Mouse (Mus musculus): Measurements from ENCODE around the gene H3f3b. TPM values are rescaled to one million over a fixed set of nuclear protein-coding genes. Genes with fewer than 3 reads are reported as not detected.

Gene H3f3b
- polyA plus RNA-seq, 1 experiment from 2014 or later = 1,937 TPM

- no peak for ATAC-seq (ENCODE audit: low read depth)
- Histone ChIP-seq H3K36me3 (ENCODE audit: control insufficient read depth, insufficient read depth, low read length) (peaks cover 10% of the 10 kb centered on the region), H3K4me3 (ENCODE audit: low read length) (no peak overlapping the region), H3K4me1 (replicated peaks; ENCODE audit: control insufficient read depth, insufficient read depth, low read length) (peaks cover 22% of the 10 kb centered on the region), H3K4me2 (ENCODE audit: low read depth, low read length) (no peak overlapping the region), H3K9ac (ENCODE audit: low read length) (no peak overlapping the region), H3K27me3 (ENCODE audit: control insufficient read depth, insufficient read depth, low read depth, low read length) (no peaks in the 10 kb centered on the region), H3K9me3 (ENCODE audit: control insufficient read depth, low read length) (no peaks in the 10 kb centered on the region), H3K27ac (ENCODE audit: low read length) (no peak overlapping the region)
- 82% methylated on average over 11 of the region's 11 CpGs for WGBS
Observed at GRCm38 (mm10) chr11:116008411-116008810, 19.4 kb downstream of the H3f3b start.

- no peak for ATAC-seq (ENCODE audit: low read depth)
- no peak overlapping the region for H3K27ac ChIP-seq (ENCODE audit: low read length)
- peaks cover 10% of the 10 kb centered on the region for H3K36me3 ChIP-seq (ENCODE audit: control insufficient read depth, insufficient read depth, low read length)
- no peak overlapping the region for H3K4me2 ChIP-seq (ENCODE audit: low read depth, low read length)
- no peak overlapping the region for H3K4me3 ChIP-seq (ENCODE audit: low read length)
- peaks cover 16% of the 10 kb centered on the region for H3K4me1 ChIP-seq (replicated peaks; ENCODE audit: control insufficient read depth, insufficient read depth, low read length)
- H3K9me3 ChIP-seq (ENCODE audit: control insufficient read depth, low read length) = peaks cover 3% of the 10 kb centered on the region; the same call in 1 of the 2 replicates
- no peak overlapping the region for H3K9ac ChIP-seq (ENCODE audit: low read length)
- no peaks in the 10 kb centered on the region for H3K27me3 ChIP-seq (ENCODE audit: control insufficient read depth, insufficient read depth, low read depth, low read length)
- 84% methylated on average over 28 of the region's 28 CpGs for WGBS
Observed at GRCm38 (mm10) chr11:116007095-116007850, 20.5 kb downstream of the H3f3b start.

DNA sequence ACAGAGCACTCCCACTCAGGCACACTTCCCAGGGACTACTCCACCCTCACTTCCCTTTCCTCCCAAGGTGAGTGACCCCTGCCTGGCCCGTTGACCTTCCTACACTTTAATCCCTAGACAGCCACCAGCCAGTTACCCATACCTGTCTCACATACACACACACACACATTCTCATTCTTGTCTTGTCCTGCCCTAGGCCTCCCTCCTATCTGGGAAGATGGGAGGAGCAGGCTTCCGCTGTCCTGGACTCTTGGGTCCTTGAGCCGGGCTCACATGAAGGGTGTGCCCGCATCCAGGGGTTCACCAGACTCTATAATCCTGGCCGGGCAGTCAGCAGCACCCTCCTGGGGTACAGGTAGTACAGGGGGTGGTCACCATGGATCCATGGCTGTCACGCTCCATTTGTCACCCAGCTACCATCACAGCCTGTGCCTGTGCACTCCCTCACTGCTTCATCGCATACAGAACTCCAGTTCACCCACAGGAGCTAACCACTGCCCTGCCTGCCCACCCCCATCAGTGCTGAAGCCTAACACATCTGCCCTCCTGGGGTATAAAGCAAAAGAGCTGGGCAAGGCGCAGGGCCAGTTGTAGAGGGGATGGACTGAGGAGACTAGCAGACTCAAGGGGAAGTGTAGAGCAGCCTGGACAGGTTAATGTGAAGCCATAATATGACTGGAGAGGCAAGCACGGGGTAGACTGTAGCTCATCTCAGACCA, 21.9 kb downstream of the H3f3b start:
- H3K4me2 ChIP-seq (ENCODE audit: low read depth, low read length) = peak overlapping the region; percentile 76
- peaks cover 13% of the 10 kb centered on the region for H3K4me1 ChIP-seq (replicated peaks; ENCODE audit: control insufficient read depth, insufficient read depth, low read length)
- 67% methylated on average over 9 of the region's 9 CpGs for WGBS
- H3K27me3 ChIP-seq (ENCODE audit: control insufficient read depth, insufficient read depth, low read depth, low read length) = no peaks in the 10 kb centered on the region
- ATAC-seq (ENCODE audit: low read depth) = no peak
- no peak overlapping the region; the same call in 1 of the 2 replicates for H3K27ac ChIP-seq (ENCODE audit: low read length)
- H3K9ac ChIP-seq (ENCODE audit: low read length) = peak overlapping the region; percentile 73
- peak overlapping the region; percentile 43 for H3K4me3 ChIP-seq (ENCODE audit: low read length)
- peaks cover 3% of the 10 kb centered on the region; the same call in 1 of the 2 replicates for H3K9me3 ChIP-seq (ENCODE audit: control insufficient read depth, low read length)
- H3K36me3 ChIP-seq (ENCODE audit: control insufficient read depth, insufficient read depth, low read length) = peaks cover 10% of the 10 kb centered on the region

DNA sequence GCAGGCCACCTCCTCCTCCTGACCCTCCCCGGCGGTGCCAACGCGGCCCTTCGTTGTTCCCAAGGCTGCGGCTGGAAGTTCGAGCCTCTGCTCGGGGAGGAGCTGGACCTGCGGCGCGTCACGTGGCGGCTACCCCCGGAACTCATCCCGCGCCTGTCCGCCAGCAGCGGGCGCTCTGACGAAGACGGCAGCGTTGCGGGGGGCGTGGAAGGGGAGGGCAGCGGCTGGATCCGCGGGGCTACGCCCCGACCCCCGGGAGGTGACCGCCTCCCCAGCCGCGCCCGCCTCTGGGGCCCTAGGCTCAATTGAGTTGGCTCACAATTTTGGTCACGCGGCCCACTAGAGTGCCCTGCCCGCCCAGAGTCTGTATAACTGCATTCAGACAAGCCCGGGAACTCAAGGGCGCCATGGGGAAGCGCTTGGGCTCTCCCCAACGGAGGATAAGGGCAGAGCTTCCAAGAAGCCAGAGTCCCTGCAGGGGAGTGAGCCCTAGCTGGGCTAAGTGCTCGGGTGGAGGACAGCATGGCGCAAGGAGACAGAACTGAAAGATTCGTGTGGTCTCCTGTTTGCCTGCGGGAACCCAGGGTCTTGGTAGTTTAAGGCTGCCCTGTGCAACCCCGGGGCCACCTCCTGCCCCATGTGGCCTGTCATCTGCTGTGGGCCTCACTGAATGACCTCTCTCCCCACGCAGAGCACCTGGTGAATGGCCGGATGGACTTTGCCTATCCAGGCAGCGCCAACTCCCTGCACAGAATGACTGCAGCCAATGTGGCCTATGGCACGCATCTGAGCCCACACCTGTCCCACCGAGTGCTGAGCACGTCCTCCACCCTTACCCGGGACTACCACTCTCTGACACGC, 22.7 kb downstream of the H3f3b start:
- Histone ChIP-seq H3K9me3 (ENCODE audit: control insufficient read depth, low read length) (peaks cover 3% of the 10 kb centered on the region; the same call in 1 of the 2 replicates), H3K4me2 (ENCODE audit: low read depth, low read length) (peak overlapping the region; percentile 76), H3K27ac (ENCODE audit: low read length) (peak overlapping the region; percentile 84), H3K9ac (ENCODE audit: low read length) (peak overlapping the region; percentile 73), H3K36me3 (ENCODE audit: control insufficient read depth, insufficient read depth, low read length) (peaks cover 9% of the 10 kb centered on the region), H3K27me3 (ENCODE audit: control insufficient read depth, insufficient read depth, low read depth, low read length) (peaks cover 3% of the 10 kb centered on the region; the same call in 1 of the 2 replicates), H3K4me1 (replicated peaks; ENCODE audit: control insufficient read depth, insufficient read depth, low read length) (peaks cover 13% of the 10 kb centered on the region), H3K4me3 (ENCODE audit: low read length) (peak overlapping the region; percentile 43)
- 2% methylated on average over 54 of the region's 54 CpGs for WGBS
- ATAC-seq (ENCODE audit: low read depth) = peak; percentile 93

GRCm38 (mm10) chr11:116004186-116004823, 23.5 kb downstream of the H3f3b start:
- 27% methylated on average over 8 of the region's 8 CpGs for WGBS
- ATAC-seq (ENCODE audit: low read depth) = no peak
- peaks cover 13% of the 10 kb centered on the region for H3K4me1 ChIP-seq (replicated peaks; ENCODE audit: control insufficient read depth, insufficient read depth, low read length)
- peak overlapping the region; percentile 73 for H3K9ac ChIP-seq (ENCODE audit: low read length)
- H3K27me3 ChIP-seq (ENCODE audit: control insufficient read depth, insufficient read depth, low read depth, low read length) = peaks cover 4% of the 10 kb centered on the region; the same call in 1 of the 2 replicates
- H3K36me3 ChIP-seq (ENCODE audit: control insufficient read depth, insufficient read depth, low read length) = peaks cover 6% of the 10 kb centered on the region
- peak overlapping the region; percentile 43 for H3K4me3 ChIP-seq (ENCODE audit: low read length)
- peak overlapping the region; percentile 76 for H3K4me2 ChIP-seq (ENCODE audit: low read depth, low read length)
- H3K27ac ChIP-seq (ENCODE audit: low read length) = peak overlapping the region; percentile 84
- H3K9me3 ChIP-seq (ENCODE audit: control insufficient read depth, low read length) = peaks cover 3% of the 10 kb centered on the region; the same call in 1 of the 2 replicates

- no peak for ATAC-seq (ENCODE audit: low read depth)
- H3K4me3 ChIP-seq (ENCODE audit: low read length) = no peak overlapping the region
Observed at GRCm38 (mm10) chr11:116002894-116003293, 24.9 kb downstream of the H3f3b start.

DNA sequence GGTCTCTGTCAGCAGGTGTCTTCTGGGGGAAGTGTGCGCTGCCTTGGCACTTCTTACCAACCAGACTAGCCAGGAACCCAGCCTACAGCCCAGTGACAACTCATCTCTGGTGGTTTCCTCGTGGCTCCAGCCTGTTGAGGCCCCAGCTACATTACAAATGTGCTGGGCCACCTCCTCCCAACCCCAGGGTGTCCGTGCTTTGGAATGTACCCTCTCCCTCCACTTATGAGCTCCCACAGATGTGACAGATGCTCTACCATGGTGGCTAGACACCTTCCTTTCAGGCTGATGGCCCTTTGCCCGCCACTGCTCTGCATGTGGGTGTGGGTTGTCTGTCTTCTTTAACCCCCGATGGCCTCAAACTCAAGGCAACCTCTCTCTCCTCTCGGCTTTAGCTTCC, 26.0 kb downstream of the H3f3b start:
- ATAC-seq (ENCODE audit: low read depth) = no peak
- Histone ChIP-seq H3K27ac (ENCODE audit: low read length) (no peak overlapping the region), H3K4me3 (ENCODE audit: low read length) (no peak overlapping the region), H3K27me3 (ENCODE audit: control insufficient read depth, insufficient read depth, low read depth, low read length) (peaks cover 4% of the 10 kb centered on the region; the same call in 1 of the 2 replicates), H3K9ac (ENCODE audit: low read length) (no peak overlapping the region), H3K4me1 (replicated peaks; ENCODE audit: control insufficient read depth, insufficient read depth, low read length) (peaks cover 13% of the 10 kb centered on the region), H3K4me2 (ENCODE audit: low read depth, low read length) (no peak overlapping the region), H3K36me3 (ENCODE audit: control insufficient read depth, insufficient read depth, low read length) (no peaks in the 10 kb centered on the region; the same call in 1 of the 2 replicates), H3K9me3 (ENCODE audit: control insufficient read depth, low read length) (peaks cover 3% of the 10 kb centered on the region; the same call in 1 of the 2 replicates)
- 61% methylated on average over 6 of the region's 6 CpGs for WGBS

More at GRCm38 (mm10) chr11:116002894-116003293, 24.9 kb downstream of the H3f3b start:
- 76% methylated on average over 3 of the region's 3 CpGs for WGBS
- H3K9ac ChIP-seq (ENCODE audit: low read length) = no peak overlapping the region
- no peak overlapping the region for H3K27ac ChIP-seq (ENCODE audit: low read length)
- no peak overlapping the region for H3K4me2 ChIP-seq (ENCODE audit: low read depth, low read length)
- peaks cover 3% of the 10 kb centered on the region; the same call in 1 of the 2 replicates for H3K9me3 ChIP-seq (ENCODE audit: control insufficient read depth, low read length)
- H3K27me3 ChIP-seq (ENCODE audit: control insufficient read depth, insufficient read depth, low read depth, low read length) = peaks cover 4% of the 10 kb centered on the region; the same call in 1 of the 2 replicates
- peaks cover 4% of the 10 kb centered on the region for H3K36me3 ChIP-seq (ENCODE audit: control insufficient read depth, insufficient read depth, low read length)
- peaks cover 13% of the 10 kb centered on the region for H3K4me1 ChIP-seq (replicated peaks; ENCODE audit: control insufficient read depth, insufficient read depth, low read length)

- Histone ChIP-seq H3K36me3 (ENCODE audit: control insufficient read depth, insufficient read depth, low read length) (no peaks in the 10 kb centered on the region), H3K27ac (ENCODE audit: low read length) (no peak overlapping the region), H3K9me3 (ENCODE audit: control insufficient read depth, low read length) (peaks cover 3% of the 10 kb centered on the region; the same call in 1 of the 2 replicates), H3K4me3 (ENCODE audit: low read length) (no peak overlapping the region), H3K4me2 (ENCODE audit: low read depth, low read length) (no peak overlapping the region), H3K9ac (ENCODE audit: low read length) (no peak overlapping the region), H3K27me3 (ENCODE audit: control insufficient read depth, insufficient read depth, low read depth, low read length) (peaks cover 4% of the 10 kb centered on the region; the same call in 1 of the 2 replicates), H3K4me1 (replicated peaks; ENCODE audit: control insufficient read depth, insufficient read depth, low read length) (peaks cover 8% of the 10 kb centered on the region)
- ATAC-seq (ENCODE audit: low read depth) = no peak
- 52% methylated on average over 10 of the region's 10 CpGs for WGBS
Observed at GRCm38 (mm10) chr11:116000607-116001006, 27.2 kb downstream of the H3f3b start.

Measured in lung, embryonic 16.5 days (tissue).